In the genomic region with DNA sequence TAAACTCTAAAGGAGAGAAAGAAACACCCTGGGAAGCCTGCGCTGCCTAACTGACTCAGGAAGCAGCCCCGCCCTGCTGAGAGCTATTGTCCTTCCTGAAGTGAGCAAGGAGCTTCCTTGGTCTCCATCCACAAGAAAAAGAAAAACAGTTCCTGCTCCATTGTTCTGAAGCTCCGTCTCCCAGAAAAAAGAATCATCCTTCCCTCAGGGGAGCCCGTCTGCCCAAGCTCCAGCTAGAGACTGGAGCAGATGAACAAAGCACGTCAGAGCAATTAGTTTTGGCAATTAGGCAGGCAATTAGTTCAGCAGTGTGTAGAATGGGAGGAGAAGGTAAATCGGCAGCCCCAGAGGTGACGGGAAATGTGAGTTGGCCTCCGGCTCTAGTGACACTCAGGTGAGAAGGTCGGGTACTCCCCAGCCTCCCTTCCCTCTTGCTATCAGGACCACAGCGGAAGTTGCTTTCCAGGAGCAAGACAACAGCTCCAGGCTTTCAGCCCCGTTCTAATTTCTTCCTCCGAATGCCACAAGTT, we compare ENCODE assay signal across 8 mouse cellular contexts. TPM values are rescaled to one million over a fixed set of nuclear protein-coding genes. Genes with fewer than 3 reads are reported as not detected.
A peak's percentile ranks its signal among the peaks of the same experiment; 100 is the strongest.
DNase-seq lines count a peak whose midpoint lies in the region; ATAC-seq and TF ChIP-seq lines count a peak whose summit lies in the region.

No protein-coding gene starts in this region.

- H3K4me2 ChIP-seq in kidney, embryonic 14.5 days (replicated peaks; ENCODE audit: low read depth, low read length): peak overlapping the region; percentile 54
- peak overlapping the region; percentile 44 for H3K4me2 ChIP-seq in stomach, postnatal 0 days (replicated peaks; ENCODE audit: low read depth)

- H3K9ac ChIP-seq in kidney, embryonic 14.5 days (ENCODE audit: low read depth, low read length): peak overlapping the region; percentile 31; the same call in 1 of the 2 replicates
- H3K9ac ChIP-seq in stomach, postnatal 0 days (ENCODE audit: low read length): peak overlapping the region; percentile 38; the same call in 1 of the 2 replicates

- H3K36me3 ChIP-seq in heart, embryonic 10.5 days: no peaks in the 10 kb centered on the region
- H3K36me3 ChIP-seq in kidney, embryonic 14.5 days (ENCODE audit: control insufficient read depth, insufficient read depth, low read length): no peaks in the 10 kb centered on the region
- H3K36me3 ChIP-seq in stomach, postnatal 0 days (ENCODE audit: control insufficient read depth, insufficient read depth, low read length): no peaks in the 10 kb centered on the region

- 2% methylated on average over 12 of the region's 12 CpGs for WGBS in heart, embryonic 10.5 days
- WGBS in kidney, embryonic 14.5 days: 3% methylated on average over 12 of the region's 12 CpGs
- 8% methylated on average over 12 of the region's 12 CpGs for WGBS in stomach, postnatal 0 days

- TF ChIP-seq CTCF in stomach, postnatal 0 days (IDR thresholded peaks at IDR 0.05; ENCODE audit: low read depth): no peak

- H3K4me1 ChIP-seq in heart, embryonic 10.5 days: peaks cover 16% of the 10 kb centered on the region
- peaks cover 9% of the 10 kb centered on the region; the same call in 1 of the 2 replicates for H3K4me1 ChIP-seq in kidney, embryonic 14.5 days (ENCODE audit: control insufficient read depth, insufficient read depth, low read length)
- H3K4me1 ChIP-seq in stomach, postnatal 0 days (replicated peaks; ENCODE audit: control insufficient read depth, insufficient read depth): 0 out of 2 replicates have a peak, but pooled peaks cover 3% of the 10 kb centered on the region

- DNase-seq in ES-CJ7 (ENCODE audit: low read depth, low spot score) (peak; percentile 88), R1 (ENCODE audit: low read depth, low spot score) (peak; percentile 96)
- DNase-seq in heart, embryonic 10.5 days (ENCODE audit: low spot score): no peak
- peak; percentile 67 for DNase-seq in lung, postnatal 10 days
- DNase-seq in stomach, postnatal 0 days (ENCODE audit: low spot score): no peak
- DNase-seq in gastrocnemius, postnatal 25 days: no peak
- no peak for DNase-seq in gastrocnemius, postnatal 14 days

- intact Hi-C loops in gastrocnemius, postnatal 14 days (cut with DNase I; ENCODE audit: low total_unique reads): no loop called here

- H3K27me3 ChIP-seq in heart, embryonic 10.5 days (ENCODE audit: insufficient read depth, poor library complexity, severe bottlenecking): no peaks in the 10 kb centered on the region
- H3K27me3 ChIP-seq in kidney, embryonic 14.5 days (ENCODE audit: control insufficient read depth, insufficient read depth, low read length): no peaks in the 10 kb centered on the region; the same call in 1 of the 2 replicates
- no peaks in the 10 kb centered on the region for H3K27me3 ChIP-seq in stomach, postnatal 0 days (ENCODE audit: control insufficient read depth, insufficient read depth, low read length)

- H3K4me3 ChIP-seq in heart, embryonic 10.5 days: peak overlapping the region; percentile 55
- H3K4me3 ChIP-seq in kidney, embryonic 14.5 days (ENCODE audit: low read length): peak overlapping the region; percentile 30
- no peak overlapping the region for H3K4me3 ChIP-seq in stomach, postnatal 0 days (ENCODE audit: low read depth, low read length)

- peak overlapping the region; percentile 86 for H3K27ac ChIP-seq in heart, embryonic 10.5 days
- H3K27ac ChIP-seq in kidney, embryonic 14.5 days (ENCODE audit: low read depth, low read length): peak overlapping the region; percentile 4; the same call in 1 of the 2 replicates
- H3K27ac ChIP-seq in stomach, postnatal 0 days (replicated peaks): no peak overlapping the region

- ATAC-seq in kidney, embryonic 14.5 days (ENCODE audit: low FRiP score, low TSS enrichment): peak; percentile 61
- no peak for ATAC-seq in stomach, postnatal 0 days (ENCODE audit: low FRiP score, low TSS enrichment)

- TF ChIP-seq EP300 in stomach, postnatal 0 days (optimal IDR thresholded peaks at IDR 0.05): no peak

- no peaks in the 10 kb centered on the region for H3K9me3 ChIP-seq in heart, embryonic 10.5 days
- H3K9me3 ChIP-seq in kidney, embryonic 14.5 days (ENCODE audit: control insufficient read depth, low read length): no peaks in the 10 kb centered on the region
- no peaks in the 10 kb centered on the region for H3K9me3 ChIP-seq in stomach, postnatal 0 days (ENCODE audit: control insufficient read depth, low read length)

RNA-seq across cellular contexts. Expression of gene Cd47, which starts 3.7 kb away (rescaled TPM):
- 49.0 and 50.3 TPM in 2 replicates for polyA plus RNA-seq in heart, embryonic 10.5 days (2016; fragmentation: Nextera tagmentation; extraction: Ambion mirVana)
- 72.8 and 82.9 TPM in 2 replicates for polyA plus RNA-seq in kidney, embryonic 14.5 days (2014; fragmentation: Nextera tagmentation; extraction: Ambion mirVana)
- polyA plus RNA-seq in stomach, postnatal 0 days (2015; fragmentation: Nextera tagmentation; extraction: Ambion mirVana): 95.2 and 100 TPM in 2 replicates
- 10 to 100 TPM; 23.3 to 28.9 TPM for total RNA-seq in gastrocnemius, postnatal 25 days (2021)
- 10 to 100 TPM; 34.8 to 37.3 TPM for total RNA-seq in gastrocnemius, postnatal 14 days (2021)

Comparison
In these comparisons a context has a peak if more than half of its experiments do, and no peak if none do; other contexts are left out.
1. DNase-seq: peak in ES-CJ7 (single experiment), R1 (single experiment) and lung, postnatal 10 days (single experiment); none in heart, embryonic 10.5 days (single experiment), stomach, postnatal 0 days (single experiment), gastrocnemius, postnatal 25 days (single experiment) and gastrocnemius, postnatal 14 days (single experiment).